Mouse (Mus musculus): ENCODE data around the gene Zfp653. TPM values are rescaled to one million over a fixed set of nuclear protein-coding genes. Genes with fewer than 3 reads are reported as not detected.

Zfp653 gene
- total RNA-seq, 2 experiments from 2014 or later, result 20.0 to 24.8 TPM

DNA sequence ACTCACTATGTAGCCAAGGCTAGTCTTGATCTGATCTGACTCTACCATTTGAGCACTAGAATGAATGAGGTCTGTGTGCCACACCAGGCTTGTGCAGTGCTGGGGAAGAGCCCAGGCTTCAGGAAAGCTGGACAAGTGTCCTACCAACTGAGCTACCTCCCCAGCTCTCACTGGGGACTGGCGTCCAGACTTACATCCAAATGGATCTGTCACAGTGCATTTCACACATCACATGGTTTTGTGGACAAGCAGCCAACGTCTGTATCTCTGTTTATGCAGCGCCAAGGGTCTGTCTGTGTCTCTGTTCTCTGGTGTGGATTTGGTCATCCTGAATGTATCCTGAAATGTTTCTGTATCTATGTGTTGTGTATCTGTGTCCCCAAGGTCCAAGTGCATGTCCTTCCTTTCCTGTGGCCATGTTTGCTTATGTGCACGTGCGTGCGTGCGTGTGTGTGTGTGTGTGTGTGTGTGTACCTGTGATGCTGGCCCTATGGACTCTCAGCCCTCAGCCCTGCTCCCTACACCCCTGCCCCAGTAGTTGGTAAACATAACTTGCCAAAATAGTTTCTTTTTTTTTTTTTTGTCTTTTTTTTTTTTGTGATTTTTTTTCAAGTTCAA is 53.9 kb downstream of the Zfp653 start:
- intact Hi-C loops (cut with DNase I), result no loop called here
- Histone ChIP-seq H3K4me3 (no peak overlapping the region), H3K27ac (no peak overlapping the region)
- no peak for DNase-seq (ENCODE audit: extremely low spot score in 1 of 2, low spot score in 2 of 2)
- no peak for TF ChIP-seq CTCF (IDR thresholded peaks at IDR 0.05)

DNA sequence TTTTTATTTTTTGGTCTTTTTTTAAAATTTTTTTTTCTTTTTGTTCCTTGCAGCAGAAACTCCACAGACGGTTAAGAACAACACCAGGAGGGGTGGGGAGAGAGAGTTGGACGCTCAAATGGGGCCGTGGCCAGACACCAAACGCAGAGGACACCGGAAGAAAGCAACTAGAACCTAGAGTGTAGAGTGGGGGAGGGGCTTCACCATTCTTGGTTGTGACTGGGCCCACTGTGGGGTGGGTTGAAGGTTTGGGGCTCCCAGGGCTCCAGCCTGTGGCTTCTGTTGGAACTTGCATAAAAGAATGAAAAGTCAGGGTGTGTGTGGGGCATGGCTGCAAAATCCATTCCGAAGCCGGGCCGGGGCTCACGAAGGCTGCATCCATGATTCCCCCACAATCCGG is 54.9 kb downstream of the Zfp653 start:
- no peak overlapping the region for H3K4me3 ChIP-seq
- no peak overlapping the region for H3K27ac ChIP-seq
- no peak for TF ChIP-seq CTCF (IDR thresholded peaks at IDR 0.05)
- no peak for DNase-seq (ENCODE audit: extremely low spot score in 1 of 2, low spot score in 2 of 2)
- intact Hi-C loops (cut with DNase I), result no loop called here

DNA sequence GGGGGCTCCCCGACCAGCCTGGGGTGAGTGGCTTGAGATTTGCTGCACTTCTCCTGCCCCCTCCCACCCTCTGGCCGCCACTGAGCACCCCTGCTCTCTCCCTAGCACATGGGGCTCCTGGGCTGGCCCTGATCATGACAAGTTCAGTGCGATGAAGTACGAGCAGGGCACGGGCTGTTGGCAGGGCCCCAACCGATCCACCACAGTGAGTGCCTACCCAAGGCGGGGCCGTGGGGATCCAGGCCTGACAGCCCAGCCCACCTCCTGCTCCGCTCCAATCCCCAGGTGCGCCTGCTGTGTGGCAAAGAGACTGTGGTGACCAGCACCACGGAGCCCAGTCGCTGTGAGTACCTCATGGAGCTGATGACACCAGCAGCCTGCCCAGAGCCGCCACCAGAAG is 58.4 kb downstream of the Zfp653 start:
- TF ChIP-seq CTCF (IDR thresholded peaks at IDR 0.05), result no peak
- no peak overlapping the region for H3K27ac ChIP-seq
- intact Hi-C loops (cut with DNase I), result no loop called here
- H3K4me3 ChIP-seq, result no peak overlapping the region
- no peak for DNase-seq (ENCODE audit: extremely low spot score in 1 of 2, low spot score in 2 of 2)

DNA sequence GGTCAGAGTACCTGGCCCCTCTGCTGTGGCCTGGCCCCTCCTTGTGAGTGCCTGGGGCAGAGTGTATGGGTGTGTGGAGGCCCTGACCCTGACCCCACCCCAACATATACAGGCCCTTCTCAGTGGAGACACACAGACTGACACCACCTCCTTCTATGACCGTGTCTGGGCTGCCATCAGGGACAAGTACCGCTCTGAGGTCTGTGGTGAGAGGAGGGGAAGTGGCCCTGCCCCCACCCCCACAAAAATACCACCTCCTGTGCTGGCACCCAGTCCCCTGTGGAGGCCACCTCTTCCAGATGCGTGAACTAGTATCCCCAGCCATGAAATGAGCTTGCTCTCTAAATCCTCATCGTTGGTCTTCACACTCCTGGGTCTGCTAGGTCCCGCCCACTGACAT is 60.1 kb downstream of the Zfp653 start:
- Histone ChIP-seq H3K27ac (no peak overlapping the region; the same call in 1 of the 2 replicates), H3K4me3 (no peak overlapping the region)
- no peak for TF ChIP-seq CTCF (IDR thresholded peaks at IDR 0.05)
- no peak for DNase-seq (ENCODE audit: extremely low spot score in 1 of 2, low spot score in 2 of 2)
- intact Hi-C loops (cut with DNase I), result no loop called here

Small RNA genes lying within 50 kb of the gene (microRNA-seq; reads per million reads assigned to microRNA genes)
- gene Mir7084, result 0.72 to 0.97 reads per million in 2 experiments

Other genes starting within 250 kb of the Zfp653 start
- not detected for gene Angptl8, start 235.9 kb downstream of the Zfp653 start, total RNA-seq (2021)
- gene Dock6, start 218.7 kb downstream of the Zfp653 start, total RNA-seq (2021), result 10 to 100 TPM; 15.8 to 18.1 TPM
- 10 to 100 TPM; 10.9 to 15.7 TPM for gene Rab3d, start 153.2 kb downstream of the Zfp653 start, total RNA-seq (2021)
- gene Ccdc159, start 143.9 kb downstream of the Zfp653 start, total RNA-seq (2021), result 10 to 100 TPM; 18.2 to 18.9 TPM
- 10 to 100 TPM; 31.4 to 35.5 TPM for gene Tmem205, start 143.8 kb downstream of the Zfp653 start, total RNA-seq (2021)
- 100 to 1,000 TPM; 181 to 183 TPM for gene Plppr2, start 134.3 kb downstream of the Zfp653 start, total RNA-seq (2021)
- gene Swsap1, start 115.6 kb downstream of the Zfp653 start, total RNA-seq (2021), result 10 to 100 TPM; 12.7 to 14.0 TPM
- 10 to 100 TPM; 10.2 to 12.1 TPM for gene Epor, start 107.9 kb downstream of the Zfp653 start, total RNA-seq (2021)
- 1 to 10 TPM; 2.1 to 3.1 TPM for gene Rgl3, start 81.9 kb downstream of the Zfp653 start, total RNA-seq (2021)
- gene Ccdc151, start 68.7 kb downstream of the Zfp653 start, total RNA-seq (2021), result 10 to 100 TPM in 1 of 2 experiments, 1 to 10 TPM in 1; 9.3 to 10.7 TPM
- gene Prkcsh, start 68.6 kb downstream of the Zfp653 start, total RNA-seq (2021), result 100 to 1,000 TPM in 1 of 2 experiments, 10 to 100 TPM in 1; 85.9 to 104 TPM
- gene Elavl3, start 19.4 kb downstream of the Zfp653 start, total RNA-seq (2021), result 100 to 1,000 TPM; 148 to 153 TPM
- gene Gm49318, start 117 bp downstream of the Zfp653 start, total RNA-seq (2021), result 1 to 10 TPM; 2.1 to 2.3 TPM
- gene Ecsit, start 14.1 kb upstream of the Zfp653 start, total RNA-seq (2021), result 10 to 100 TPM; 43.0 to 46.8 TPM
- 1 to 10 TPM in 1 of 2 experiments, under 1 TPM in 1; 0.41 to 1.3 TPM for gene Cnn1, start 27.8 kb upstream of the Zfp653 start, total RNA-seq (2021)
- gene Elof1, start 45.8 kb upstream of the Zfp653 start, total RNA-seq (2021), result 10 to 100 TPM; 63.4 to 65.3 TPM
- gene Acp5, start 64.3 kb upstream of the Zfp653 start, total RNA-seq (2021), result under 1 TPM in 1 of 2 experiments, not detected in 1; 0.51 TPM
- gene Pigyl, start 85.5 kb upstream of the Zfp653 start, total RNA-seq (2021), result 10 to 100 TPM; 40.1 to 43.4 TPM
- gene Zfp872, start 116.7 kb upstream of the Zfp653 start, total RNA-seq (2021), result not detected
- gene Zfp809, start 154.3 kb upstream of the Zfp653 start, total RNA-seq (2021), result 10 to 100 TPM; 21.4 to 21.8 TPM
- 1 to 10 TPM; 3.7 to 4.5 TPM for gene Zfp599, start 188.5 kb upstream of the Zfp653 start, total RNA-seq (2021)
- gene Zfp810, start 236.3 kb upstream of the Zfp653 start, total RNA-seq (2021), result 10 to 100 TPM; 12.6 to 16.4 TPM